Mouse (Mus musculus) ES-Bruce4 (cell line): ENCODE measurements at regions not wholly inside any gene's neighbourhood (a gene's known extent, or its start where the extent isn't known, plus 50 kb on each side); places are given as distances from the start of the nearest gene placed in this dataset.

Experiments used
- CTCF ChIP-seq: IDR thresholded peaks from one replicate; pipeline ENCODE4 v1.8.1; 2011; ENCODE audit warnings: low read depth, low read length
- EP300 ChIP-seq: IDR thresholded peaks from 2 replicates; pipeline ENCODE4 v1.6.1; 2011; ENCODE audit warnings: low read depth, low read length; ENCODE audit not compliant: insufficient read depth
- POLR2A ChIP-seq: IDR thresholded peaks from one replicate; pipeline ENCODE4 v1.8.1; 2011; ENCODE audit warnings: low read length; ENCODE audit not compliant: insufficient read depth

DNA sequence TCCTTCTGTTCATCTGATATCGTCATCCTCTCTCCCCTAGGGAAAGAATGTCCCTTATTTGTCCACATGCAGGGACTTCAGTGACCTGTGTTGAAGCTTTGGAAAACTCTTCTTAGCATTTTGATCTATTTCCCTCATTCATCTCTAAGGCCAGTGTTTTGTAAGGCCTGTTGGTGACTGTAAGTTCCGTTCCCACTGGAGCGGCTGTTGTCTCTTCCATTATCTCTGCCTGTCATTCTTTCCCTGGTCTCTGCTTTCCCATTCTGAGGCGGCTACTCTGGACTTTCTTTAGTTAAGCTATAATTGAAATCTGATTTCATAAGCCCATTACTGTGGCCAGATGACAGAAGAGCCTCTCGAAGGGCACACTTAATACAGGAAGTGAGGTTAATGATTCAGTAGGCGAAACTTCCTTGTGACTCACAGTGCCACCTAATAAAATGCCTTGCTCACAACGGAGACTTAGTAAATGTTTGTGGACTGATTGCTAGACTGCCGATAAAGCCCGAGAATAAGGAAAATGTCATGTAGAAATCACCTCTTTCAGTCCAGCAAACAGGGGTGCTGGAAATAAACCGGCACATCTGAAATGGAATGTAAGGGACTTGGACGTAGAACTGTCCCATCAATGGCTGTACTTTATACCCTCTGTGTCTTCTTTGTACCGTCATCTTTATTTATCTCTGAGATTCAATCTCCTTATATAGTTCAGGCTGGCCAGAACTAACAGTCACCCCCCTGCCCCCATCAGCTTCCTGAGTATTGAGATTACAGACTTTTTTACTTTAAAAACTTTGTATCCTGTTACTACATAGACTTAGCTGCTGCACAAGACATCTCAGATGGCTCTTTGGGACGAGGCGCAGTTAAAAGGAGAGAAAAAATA is 250.1 kb downstream of the Klf5 start:
- TF ChIP-seq CTCF (no peak), POLR2A (no peak), EP300 (no peak)
